Mouse (Mus musculus): ENCODE results near the gene Pgbd1.

- TF ChIP-seq CTCF (IDR thresholded peaks at IDR 0.05; ENCODE audit: extremely low read depth, insufficient read depth, insufficient read length, insufficient replicate concordance) (no peak), POLR2A (IDR thresholded peaks at IDR 0.05; ENCODE audit: low read depth, low read length) (no peak)
Measured at GRCm38 (mm10) chr13:21456347-21456746, 15.5 kb upstream of the Pgbd1 start.
